Mouse (Mus musculus): ENCODE measurements at regions not wholly inside any gene's neighbourhood (a gene's known extent, or its start where the extent isn't known, plus 50 kb on each side); places are given as distances from the start of the nearest gene placed in this dataset.
A peak's percentile ranks its signal among the peaks of the same experiment; 100 is the strongest.

GRCm38 (mm10) chr15:61161397-61161796 lies 238.6 kb upstream of the A1bg start:
- peak; percentile 30 to 46 for DNase-seq (ENCODE audit: low spot score in 2 of 2)

GRCm38 (mm10) chr15:61160666-61161065 lies 237.9 kb upstream of the A1bg start:
- DNase-seq (ENCODE audit: low spot score in 2 of 2): no peak

GRCm38 (mm10) chr15:61159552-61159951 lies 236.7 kb upstream of the A1bg start:
- DNase-seq (ENCODE audit: low spot score in 2 of 2): peak in 1 of 2 experiments; percentile 23

GRCm38 (mm10) chr15:61158041-61158545 lies 235.3 kb upstream of the A1bg start:
- peak; percentile 42 to 53 for DNase-seq (ENCODE audit: low spot score in 2 of 2)

GRCm38 (mm10) chr15:61157543-61157942 lies 234.7 kb upstream of the A1bg start:
- peak; percentile 94 for DNase-seq (ENCODE audit: low spot score in 2 of 2)

- no peak for DNase-seq (ENCODE audit: low spot score in 2 of 2)
These were observed 232.7 kb upstream of the A1bg start for GRCm38 (mm10) chr15:61155530-61155929.

- DNase-seq (ENCODE audit: low spot score in 2 of 2): no peak
These were observed 231.4 kb upstream of the A1bg start for GRCm38 (mm10) chr15:61154166-61154565.

- no peak for DNase-seq (ENCODE audit: low spot score in 2 of 2)
These were observed 220.0 kb upstream of the A1bg start for GRCm38 (mm10) chr15:61142851-61143250.

- no peak for DNase-seq (ENCODE audit: low spot score in 2 of 2)
These were observed 216.3 kb upstream of the A1bg start for GRCm38 (mm10) chr15:61139151-61139550.

GRCm38 (mm10) chr15:61136781-61137180 lies 214.0 kb upstream of the A1bg start:
- DNase-seq (ENCODE audit: low spot score in 2 of 2): no peak

- DNase-seq (ENCODE audit: low spot score in 2 of 2): no peak
These were observed 210.5 kb upstream of the A1bg start for GRCm38 (mm10) chr15:61133316-61133715.

- DNase-seq (ENCODE audit: low spot score in 2 of 2): no peak
These were observed 205.2 kb upstream of the A1bg start for GRCm38 (mm10) chr15:61127971-61128370.

GRCm38 (mm10) chr15:61127130-61127529 lies 204.3 kb upstream of the A1bg start:
- DNase-seq (ENCODE audit: low spot score in 2 of 2): no peak

- no peak for DNase-seq (ENCODE audit: low spot score in 2 of 2)
These were observed 194.1 kb upstream of the A1bg start for GRCm38 (mm10) chr15:61116912-61117311.

GRCm38 (mm10) chr15:61109429-61110128 lies 186.8 kb upstream of the A1bg start:
- no peak for DNase-seq (ENCODE audit: low spot score in 2 of 2)

GRCm38 (mm10) chr15:61108957-61109356 lies 186.1 kb upstream of the A1bg start:
- no peak for DNase-seq (ENCODE audit: low spot score in 2 of 2)

GRCm38 (mm10) chr15:61102421-61103412 lies 179.9 kb upstream of the A1bg start:
- DNase-seq (ENCODE audit: low spot score in 2 of 2): peak in 1 of 2 experiments; percentile 15

- no peak for DNase-seq (ENCODE audit: low spot score in 2 of 2)
These were observed 178.0 kb upstream of the A1bg start for GRCm38 (mm10) chr15:61100807-61101206.

- DNase-seq (ENCODE audit: low spot score in 2 of 2): no peak
These were observed 176.2 kb upstream of the A1bg start for GRCm38 (mm10) chr15:61098968-61099367.

- no peak for DNase-seq (ENCODE audit: low spot score in 2 of 2)
These were observed 175.7 kb upstream of the A1bg start for GRCm38 (mm10) chr15:61098519-61098918.

- no peak for DNase-seq (ENCODE audit: low spot score in 2 of 2)
These were observed 173.4 kb upstream of the A1bg start for GRCm38 (mm10) chr15:61096021-61096781.

All from adrenal gland, adult 18-20 months (tissue).